Mouse (Mus musculus): ENCODE measurements at regions not wholly inside any gene's neighbourhood (a gene's known extent, or its start where the extent isn't known, plus 50 kb on each side); places are given as distances from the start of the nearest gene placed in this dataset.

DNA sequence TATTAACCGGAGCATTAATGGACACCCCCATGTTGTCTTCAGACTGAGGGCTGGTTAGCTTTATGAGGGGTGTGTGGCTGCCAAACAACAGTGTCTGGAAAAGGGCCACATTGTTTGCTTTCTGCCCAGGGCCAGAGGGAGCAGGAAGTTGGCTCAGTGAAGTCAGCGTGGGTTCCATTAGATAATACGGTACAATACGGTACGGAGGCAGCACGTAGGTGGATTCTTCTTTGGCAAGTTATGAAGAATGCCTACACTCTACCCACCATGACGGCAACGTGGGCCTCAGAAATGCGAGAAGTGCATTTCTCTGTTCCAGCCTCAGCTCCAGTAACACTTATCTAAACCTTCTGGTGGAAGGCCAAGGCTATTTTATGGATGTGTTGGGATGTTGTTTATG, 108.2 kb downstream of the Gm10260 start:
- DNase-seq (ENCODE audit: low spot score in 2 of 2), result no peak

DNA sequence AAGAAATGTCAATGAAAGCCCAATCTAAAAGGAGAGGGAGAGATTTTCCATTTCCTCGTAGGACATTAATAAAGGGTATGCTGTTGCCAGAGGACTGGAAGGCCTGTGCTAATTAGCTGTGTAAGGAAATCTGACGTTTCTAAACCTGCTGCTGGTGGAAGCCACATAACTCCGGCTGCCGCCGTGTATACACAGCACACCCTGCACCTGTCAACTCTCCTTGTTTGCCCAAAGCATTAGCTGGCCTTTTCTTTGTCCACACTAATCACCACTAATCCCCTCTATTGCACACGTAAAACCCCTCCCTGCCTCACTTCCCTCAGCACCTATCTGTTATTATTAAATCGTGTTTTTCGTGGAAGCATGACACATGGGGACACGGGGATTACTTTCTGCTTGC, 108.7 kb downstream of the Gm10260 start:
- no peak for DNase-seq (ENCODE audit: low spot score in 2 of 2)

DNA sequence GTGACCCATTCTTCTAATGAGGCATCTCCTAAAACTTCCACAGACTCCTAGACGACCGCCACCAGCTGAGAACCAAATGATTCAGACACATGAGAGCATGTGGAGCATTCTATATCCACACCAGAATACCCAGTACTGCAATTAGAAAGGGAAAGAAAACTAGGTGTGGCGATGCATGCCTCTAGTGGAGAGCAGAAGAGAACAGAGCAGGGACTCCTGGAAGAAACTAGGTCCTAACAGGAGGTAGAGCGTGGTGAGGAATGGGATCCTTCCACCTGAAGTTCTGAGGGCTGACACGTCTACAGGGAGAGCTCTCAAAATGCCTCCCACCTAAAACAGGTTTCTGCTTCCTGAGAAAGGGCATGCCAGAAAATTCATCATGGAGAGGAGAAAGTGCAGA, 109.3 kb downstream of the Gm10260 start:
- no peak for DNase-seq (ENCODE audit: low spot score in 2 of 2)

DNA sequence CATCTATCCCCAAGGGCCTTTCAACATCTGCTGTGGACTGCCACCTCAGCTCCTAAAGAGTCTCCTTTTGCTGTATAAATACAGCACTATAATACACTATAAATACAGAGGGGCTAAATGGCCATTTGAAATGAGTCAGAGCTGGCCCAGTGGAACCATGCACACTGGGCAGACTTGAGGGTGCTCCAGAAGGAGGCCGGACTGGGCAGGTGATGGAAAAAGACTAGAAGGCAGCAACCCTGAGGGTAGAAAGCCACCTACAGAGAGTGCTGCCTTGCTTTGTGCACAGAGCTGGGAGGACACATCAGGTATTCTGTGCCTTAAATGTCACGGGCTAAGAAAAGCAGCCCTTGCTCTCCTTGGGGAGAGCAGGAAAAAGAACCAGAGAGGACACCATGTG, 110.2 kb downstream of the Gm10260 start:
- no peak for DNase-seq (ENCODE audit: low spot score in 2 of 2)

DNA sequence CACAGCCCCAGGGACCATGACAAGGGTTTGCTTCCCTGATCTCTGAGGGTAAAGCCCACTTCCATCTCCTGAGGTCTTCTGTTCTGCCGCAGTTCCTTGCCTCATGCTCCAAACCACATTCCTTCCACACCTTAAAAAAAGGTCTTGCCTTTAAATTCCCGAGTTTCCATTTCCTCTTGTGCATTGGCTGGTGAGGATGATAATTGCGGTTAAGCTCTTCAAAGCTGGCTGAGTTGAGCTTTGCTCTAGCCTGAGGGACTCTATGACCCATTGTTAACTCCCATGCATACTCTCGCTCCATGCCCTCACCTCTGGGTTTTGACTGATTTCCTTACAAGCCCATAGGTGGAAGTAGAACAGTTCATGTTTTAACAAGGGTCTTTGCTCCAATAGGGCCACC, 112.9 kb downstream of the Gm10260 start:
- DNase-seq (ENCODE audit: low spot score in 2 of 2), result no peak

DNA sequence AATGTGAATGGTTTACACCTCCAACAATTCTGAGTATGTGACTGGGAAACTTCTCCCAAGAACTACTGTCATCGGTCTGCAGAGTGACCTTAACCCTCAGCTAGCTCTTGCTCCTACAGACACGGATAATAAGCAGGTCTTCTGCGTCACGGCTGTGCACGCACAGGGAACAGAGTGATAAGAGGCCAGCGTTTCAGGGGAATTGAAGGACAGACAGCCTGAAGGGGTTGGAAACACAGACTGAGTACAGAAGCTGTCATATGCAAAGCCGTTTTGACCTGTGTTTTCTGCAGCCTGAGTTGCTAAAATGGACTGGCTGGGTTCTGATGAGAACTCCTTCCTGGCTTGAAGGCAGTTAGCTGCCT, 114.4 kb downstream of the Gm10260 start:
- no peak for DNase-seq (ENCODE audit: low spot score in 2 of 2)

DNA sequence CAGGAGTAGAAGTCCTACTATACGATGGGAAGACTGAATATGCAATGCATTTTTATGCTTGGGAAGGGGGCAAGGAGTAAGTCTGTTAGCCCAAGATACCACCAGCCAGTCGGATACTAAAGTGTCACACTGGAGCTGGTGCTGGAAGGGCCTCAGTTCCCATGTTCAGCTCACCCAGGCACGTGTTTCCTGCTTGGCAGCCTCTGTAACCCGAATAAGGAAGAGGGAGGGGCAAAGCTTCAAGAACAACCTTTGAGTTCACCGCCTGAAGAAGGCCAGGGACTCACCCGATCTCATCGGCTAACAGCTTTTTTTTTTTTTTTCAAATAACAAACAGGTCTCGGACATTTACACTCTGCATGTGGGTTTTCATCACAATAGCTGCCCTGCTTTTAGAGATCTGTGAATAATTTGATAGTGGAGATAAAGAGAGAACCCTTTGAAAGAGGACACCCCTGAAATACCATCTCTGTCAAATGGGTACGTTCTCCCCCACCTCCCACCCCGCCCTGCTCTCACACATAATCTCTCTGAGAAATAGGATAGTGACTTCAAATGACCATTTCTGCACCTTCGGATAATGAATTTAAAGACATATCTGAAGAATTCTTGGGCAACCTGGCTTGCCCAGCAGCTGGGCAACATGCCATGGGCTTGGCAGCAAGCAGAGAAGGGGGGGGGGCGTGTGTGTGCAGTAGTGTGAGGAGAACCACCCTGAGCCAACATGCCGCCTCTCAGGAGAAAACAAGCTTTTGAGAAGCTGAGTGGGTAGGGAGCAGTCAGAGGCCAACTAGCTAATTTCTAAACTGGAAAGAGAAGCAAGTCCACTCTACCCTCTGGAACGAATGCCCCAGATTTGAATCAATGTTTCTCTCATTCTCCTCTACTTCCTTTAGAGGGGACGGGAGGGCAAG, 115.1 kb downstream of the Gm10260 start:
- DNase-seq (ENCODE audit: low spot score in 2 of 2), result peak in 1 of 2 experiments; percentile 20

DNA sequence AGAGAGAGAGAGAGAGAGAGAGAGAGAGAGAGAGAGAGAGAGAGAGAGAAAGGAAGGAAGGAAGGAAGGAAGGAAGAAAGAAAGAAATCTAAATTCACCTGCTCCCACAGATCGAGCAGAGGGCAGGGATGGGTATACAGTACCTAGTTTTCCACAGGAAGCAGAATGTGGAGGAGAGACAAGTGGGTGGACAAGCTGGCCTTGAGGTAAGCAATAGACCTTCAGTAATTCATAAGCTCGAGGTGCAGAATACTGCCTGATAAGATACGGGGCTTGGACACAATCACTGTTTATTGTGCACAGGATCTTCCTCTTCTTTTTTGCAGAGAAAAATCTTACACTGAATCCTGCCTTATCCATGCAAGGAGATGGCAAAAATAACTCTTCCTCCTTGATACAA, 120.2 kb downstream of the Gm10260 start:
- DNase-seq (ENCODE audit: low spot score in 2 of 2), result no peak

DNA sequence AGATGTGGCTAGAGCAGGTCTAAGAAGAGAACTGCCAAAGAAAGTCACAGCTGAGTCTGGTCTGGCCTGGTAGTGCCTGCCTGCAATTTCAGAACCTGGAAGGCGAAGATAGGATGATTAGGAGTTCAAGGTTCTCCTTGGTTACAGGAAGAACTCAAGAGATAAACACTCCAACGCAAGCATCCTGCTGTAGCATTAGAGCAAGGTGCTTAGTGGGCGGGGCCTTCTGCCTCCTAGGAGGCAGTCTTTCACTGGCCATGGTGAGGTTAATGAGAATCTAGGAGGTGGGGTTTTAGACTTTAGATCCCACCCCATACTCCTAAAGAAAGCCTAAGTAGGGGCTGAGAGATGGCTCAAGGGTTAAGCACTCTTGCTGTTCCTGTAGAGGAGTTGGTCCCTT, 120.8 kb downstream of the Gm10260 start:
- DNase-seq (ENCODE audit: low spot score in 2 of 2), result no peak

DNA sequence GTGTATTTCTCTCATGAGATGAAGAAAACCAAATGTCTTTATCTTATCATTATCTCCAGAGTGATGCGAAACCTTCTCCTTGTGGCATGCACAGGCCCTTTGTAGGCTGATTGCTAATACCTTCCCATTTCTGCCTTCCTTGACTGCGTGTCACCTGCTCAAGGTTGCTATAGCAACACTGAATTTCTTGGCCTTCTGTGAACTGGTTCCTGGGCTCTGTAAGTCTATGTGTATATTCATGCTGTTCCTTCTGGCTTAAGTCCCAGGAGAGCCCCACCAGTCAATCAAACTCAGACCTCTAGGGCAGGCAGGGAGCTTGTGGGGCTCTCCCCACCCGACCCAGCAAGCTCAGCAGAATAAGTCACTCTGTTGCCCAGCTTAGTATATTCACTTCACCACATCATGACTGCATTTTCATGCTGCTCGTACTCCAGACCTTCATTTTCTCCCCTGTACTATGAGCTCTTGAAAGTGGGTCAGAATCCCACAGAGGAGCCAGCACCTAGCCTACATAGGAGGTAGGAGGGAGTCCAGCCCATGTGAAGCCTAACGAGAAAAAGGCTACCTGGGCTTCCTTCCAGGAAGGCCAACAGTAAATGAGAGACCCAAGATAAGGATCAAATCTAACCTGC, 121.9 kb downstream of the Gm10260 start:
- no peak for DNase-seq (ENCODE audit: low spot score in 2 of 2)

DNA sequence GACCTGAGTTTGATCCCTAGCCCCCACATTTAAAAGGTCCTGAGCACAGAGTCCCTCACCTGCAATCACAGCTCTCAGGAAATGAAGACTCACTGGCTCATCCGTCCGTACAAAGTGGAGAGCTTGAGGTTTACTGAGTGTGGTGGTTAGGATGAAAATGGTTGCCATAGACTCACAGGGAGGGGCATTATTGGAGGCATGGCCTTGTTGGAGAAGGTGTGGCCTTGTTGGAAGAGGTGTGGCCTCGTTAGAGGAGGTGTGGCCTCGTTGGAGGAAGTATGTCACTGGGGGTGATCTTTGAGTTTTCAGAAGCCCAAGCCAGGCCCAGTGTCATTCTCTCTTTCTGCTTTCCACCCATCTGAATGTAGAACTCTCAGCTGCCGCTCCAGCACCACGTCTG, 122.9 kb downstream of the Gm10260 start:
- no peak for DNase-seq (ENCODE audit: low spot score in 2 of 2)

DNA sequence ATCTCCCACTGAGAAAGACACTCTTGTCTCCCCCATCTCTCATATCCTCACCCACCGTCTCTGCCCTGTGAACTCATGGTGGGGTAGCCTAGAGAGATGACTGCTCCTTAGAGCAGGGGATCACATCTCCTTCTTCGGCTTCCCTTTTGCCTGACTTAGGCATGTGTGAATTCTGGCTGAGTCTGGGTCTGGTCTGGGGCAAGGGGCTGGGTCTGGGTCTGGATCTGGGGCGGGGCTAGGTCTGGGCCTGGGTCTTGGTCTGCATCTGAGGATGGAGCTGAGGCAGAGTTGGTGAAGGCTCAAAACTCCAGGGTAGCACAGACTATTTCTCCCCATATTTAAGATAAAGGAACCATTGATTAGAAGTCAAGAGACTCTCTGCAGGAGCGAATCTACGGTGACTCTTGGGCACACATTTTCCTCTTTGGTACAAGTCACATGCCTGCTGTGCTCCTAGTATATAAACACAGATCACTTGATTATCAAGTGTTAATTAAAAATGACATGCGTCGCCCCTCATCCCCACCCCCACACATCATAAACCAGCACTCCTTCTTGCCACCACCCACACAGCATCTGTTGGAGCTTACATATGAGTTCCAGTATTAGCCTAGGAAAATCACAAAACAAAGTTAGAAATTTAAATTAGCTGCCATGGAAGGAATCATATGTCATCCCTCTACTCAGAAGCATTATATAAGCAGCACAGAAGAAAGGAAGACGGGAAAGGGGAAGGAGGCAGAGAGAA, 126.2 kb downstream of the Gm10260 start:
- DNase-seq (ENCODE audit: low spot score in 2 of 2), result no peak

DNA sequence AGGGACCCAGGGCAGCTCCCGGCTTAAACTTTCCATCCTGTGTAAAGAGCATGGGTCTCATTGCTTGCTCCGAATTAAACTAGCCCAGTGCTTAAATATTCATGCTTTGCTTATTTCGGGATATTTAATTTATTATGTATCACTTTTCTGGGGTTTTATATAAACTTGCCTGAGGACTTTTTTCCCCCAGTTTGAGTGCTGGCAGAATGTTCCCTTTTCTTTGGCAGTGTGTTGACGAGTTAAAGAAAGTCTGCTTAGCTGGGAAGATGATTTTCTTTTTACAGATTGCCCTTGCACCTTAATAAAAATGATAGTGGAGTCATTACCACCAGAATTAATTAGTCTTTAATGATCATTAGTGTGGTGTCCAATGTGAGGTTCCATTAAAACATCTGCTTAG, 126.9 kb downstream of the Gm10260 start:
- DNase-seq (ENCODE audit: low spot score in 2 of 2), result no peak

DNA sequence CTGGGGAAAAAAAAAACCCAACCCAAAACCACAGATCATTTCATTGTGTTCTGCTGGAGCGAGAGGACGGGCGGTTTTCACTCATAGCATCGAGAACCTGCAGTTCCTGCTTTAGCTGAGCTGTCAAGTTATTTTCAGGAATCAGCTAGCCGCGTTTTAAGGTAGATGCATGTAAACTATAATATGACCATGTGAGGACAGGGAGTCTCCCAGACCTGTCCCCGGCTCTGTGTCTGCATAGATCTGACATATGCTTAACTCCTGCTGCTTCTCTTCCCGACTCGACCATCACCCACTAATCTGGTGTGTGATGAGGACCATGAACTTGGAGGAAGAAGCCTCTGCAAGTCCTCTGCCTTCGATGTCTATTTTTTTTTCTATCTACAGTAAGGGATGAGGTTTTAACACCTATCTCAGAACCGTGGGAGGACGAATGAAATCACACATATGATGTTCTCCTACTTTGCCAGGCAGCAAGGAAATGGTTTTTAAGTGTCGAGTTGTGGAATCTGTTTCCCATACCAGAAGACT, 128.5 kb downstream of the Gm10260 start:
- no peak for DNase-seq (ENCODE audit: low spot score in 2 of 2)

DNA sequence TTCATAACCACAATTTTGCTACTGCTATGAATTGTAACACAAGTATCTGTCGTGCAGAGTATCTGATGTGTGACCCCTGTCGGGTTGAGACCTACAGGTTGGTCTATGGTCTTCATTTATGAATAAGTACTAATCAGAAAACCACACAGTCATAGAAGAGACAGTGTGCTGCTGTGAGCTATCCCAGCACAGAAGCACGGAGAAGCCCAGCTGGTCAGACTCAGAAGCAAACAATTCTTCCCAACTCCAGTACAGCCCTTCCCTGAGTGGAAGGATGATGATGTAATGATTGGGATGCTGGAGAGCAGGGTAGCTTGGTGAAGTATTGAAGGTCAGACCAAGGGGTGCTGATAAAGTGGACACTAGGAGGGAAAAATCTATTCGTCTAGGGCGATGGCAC, 129.5 kb downstream of the Gm10260 start:
- no peak for DNase-seq (ENCODE audit: low spot score in 2 of 2)

DNA sequence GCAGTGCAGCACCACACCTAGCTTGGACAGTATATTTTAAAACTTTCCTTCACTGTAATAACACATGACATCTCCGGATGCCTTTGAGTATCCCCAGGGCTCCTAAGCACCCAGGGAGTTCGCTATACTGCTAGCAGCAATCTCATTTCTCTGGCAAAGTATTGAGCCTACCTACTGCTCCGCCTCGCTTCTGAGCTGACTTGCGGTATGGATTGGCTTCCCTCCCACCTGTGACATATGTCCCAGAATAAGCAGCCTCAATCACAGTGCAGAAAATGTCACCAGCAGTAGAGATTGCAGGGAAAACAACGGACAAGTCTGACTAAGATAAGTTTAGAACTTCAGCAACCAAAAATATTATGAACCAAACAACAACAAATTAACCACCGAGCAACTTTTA, 131.8 kb downstream of the Gm10260 start:
- DNase-seq (ENCODE audit: low spot score in 2 of 2), result no peak

DNA sequence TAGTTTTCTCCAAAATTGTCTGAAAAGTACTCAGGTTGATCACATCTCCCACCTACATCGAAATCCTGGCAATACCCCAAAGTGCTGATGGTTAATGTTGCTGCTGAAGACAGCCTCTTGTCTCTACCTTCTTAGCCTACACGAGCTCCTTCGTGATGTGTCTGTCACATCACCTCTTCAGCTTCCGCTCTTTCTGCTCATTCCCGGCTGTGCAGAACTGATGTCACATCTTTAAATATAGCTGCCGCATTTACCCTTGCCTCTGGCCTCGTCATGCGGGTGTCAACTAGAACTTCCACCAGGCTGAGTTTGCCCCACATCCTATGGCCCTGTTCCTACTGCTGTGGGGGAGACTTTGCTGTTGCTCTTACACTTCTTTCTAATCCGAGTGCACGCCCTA, 133.2 kb downstream of the Gm10260 start:
- DNase-seq (ENCODE audit: low spot score in 2 of 2), result no peak

DNA sequence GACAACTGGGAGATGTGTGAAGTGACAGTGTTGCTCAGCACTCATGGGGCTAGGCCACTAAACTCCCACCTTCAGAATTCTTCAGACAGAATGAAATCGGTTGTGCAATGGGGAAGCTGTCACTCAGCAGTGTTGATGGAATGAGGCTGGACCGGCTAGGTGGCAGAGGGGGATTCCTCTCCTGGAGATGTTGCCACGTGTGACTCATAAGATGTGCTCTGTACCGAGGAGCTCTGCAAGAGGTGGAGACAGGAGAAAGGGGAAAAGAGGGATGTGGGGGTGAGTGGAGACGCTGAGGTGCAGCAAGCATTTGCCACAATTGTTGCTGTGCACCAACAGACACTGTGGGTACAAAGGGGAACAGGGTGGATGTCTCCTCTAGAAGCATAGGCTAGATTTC, 133.6 kb downstream of the Gm10260 start:
- DNase-seq (ENCODE audit: low spot score in 2 of 2), result no peak

DNA sequence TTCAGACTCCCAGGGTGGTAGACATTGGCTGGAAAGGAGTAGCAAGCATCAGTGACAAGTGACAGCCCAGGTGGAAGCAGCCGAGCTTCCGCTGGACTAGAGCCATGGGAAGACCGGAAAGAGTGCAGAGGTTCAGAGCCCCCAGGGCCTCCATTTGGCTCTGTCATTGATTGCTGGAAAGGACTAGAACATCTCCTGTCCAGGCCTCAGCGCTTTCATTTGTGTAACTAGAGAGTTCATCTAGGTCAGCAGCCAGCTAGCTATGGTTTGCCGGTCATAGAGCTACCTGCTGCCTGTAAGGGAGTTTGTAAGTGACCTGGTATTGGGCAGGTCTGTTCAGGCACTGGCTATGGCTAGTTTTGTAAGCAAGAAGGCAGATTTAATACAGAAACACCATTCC, 134.3 kb downstream of the Gm10260 start:
- no peak for DNase-seq (ENCODE audit: low spot score in 2 of 2)

DNA sequence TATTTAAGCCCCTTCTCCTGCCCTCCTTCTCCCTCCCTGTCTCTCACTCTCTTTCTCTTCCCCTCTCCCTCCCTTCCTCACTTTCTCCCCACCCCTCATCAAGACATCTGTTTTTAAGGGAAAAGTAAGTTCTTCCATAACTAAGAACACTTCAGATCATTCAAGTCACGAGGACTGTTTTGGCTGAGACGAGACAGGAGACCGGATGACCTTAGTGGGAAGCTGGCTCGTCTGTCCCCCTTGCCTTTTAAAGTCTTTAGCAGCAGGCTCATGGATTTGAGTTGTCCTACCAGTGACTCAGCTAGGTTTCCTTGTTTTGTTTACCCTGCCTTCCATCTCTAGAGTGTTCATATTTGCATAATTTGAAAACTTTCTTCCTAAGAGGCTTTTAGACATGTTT, 135.0 kb downstream of the Gm10260 start:
- no peak for DNase-seq (ENCODE audit: low spot score in 2 of 2)

DNA sequence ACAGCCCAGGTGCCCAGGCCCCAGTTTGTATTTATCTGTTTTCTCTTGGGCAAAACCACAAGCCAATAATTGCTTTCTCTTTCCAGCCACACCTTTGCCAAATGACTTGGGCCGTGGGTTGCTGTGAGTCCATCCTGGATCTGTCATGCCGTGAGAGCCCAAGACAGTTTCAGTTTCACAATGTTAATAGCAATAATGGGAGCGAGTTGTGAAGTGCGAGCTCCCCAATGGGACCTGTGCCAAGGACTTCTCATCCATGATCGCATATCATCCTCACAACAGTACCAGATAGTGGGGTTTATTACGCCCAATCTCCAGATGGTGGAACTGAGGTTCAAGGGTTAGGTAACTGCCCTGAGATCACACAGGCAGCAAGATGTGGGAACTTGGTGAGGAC, 142.2 kb downstream of the Gm10260 start:
- no peak for DNase-seq (ENCODE audit: low spot score in 2 of 2)

DNA sequence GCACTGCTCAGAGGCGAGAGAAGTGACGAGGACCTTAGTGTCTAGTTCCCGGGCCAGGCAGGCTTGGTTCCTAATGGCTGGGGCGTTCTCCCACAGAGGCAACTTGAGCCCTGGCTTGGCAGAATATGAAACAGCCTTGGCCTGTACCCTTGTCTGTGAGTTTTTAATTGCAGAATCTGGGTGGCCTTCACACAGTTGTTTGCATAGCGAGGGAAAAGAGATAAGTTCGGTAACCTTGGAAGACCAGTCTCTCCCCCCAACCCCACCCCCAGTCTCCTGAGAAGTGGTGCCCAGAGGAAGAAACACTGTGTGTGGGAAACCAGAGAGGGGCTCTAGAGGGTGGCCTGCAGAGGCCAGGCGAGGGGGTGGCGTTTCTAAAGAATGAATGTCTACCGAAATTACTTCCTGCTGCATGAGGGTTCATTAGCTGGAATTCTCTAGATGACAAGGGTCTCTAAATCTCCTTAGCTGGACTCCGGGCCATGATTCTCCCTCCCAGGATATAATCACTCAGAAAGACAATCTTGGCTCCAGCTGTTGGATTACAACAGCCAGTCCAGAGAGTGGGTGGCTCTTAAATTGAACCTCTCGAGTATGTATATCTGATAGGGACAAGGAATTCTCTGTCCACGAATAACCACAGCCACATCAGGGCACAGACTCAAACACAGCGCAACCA, 142.8 kb downstream of the Gm10260 start:
- no peak for DNase-seq (ENCODE audit: low spot score in 2 of 2)
